Mouse (Mus musculus) liver, adult 2 months (tissue): ENCODE measurements at regions not wholly inside any gene's neighbourhood (a gene's known extent, or its start where the extent isn't known, plus 50 kb on each side); places are given as distances from the start of the nearest gene placed in this dataset.

Experiments
- CTCF ChIP-seq: fragments of 200-500 bp; IDR thresholded peaks from 2 replicates; pipeline ENCODE4 v1.5.1; 2011; ENCODE audit warnings: low read depth, low read length, control low read depth
- POLR2A ChIP-seq: fragments of 200-500 bp; IDR thresholded peaks from 2 replicates; pipeline ENCODE4 v1.6.1; 2011; ENCODE audit warnings: low read length, control low read depth; ENCODE audit not compliant: insufficient read depth; ENCODE audit errors: extremely low read depth

GRCm38 (mm10) chr14:98441954-98442353 is 272.4 kb upstream of the Dach1 start:
- no peak for TF ChIP-seq CTCF
- no peak for TF ChIP-seq POLR2A
